Mouse (Mus musculus) cerebellum, postnatal 25 days (tissue): ENCODE measurements around the gene H2-Eb1.
A peak's percentile ranks its signal among the peaks of the same experiment; 100 is the strongest.

Source experiments
- DNase-seq, 2 experiments: peaks; one replicate each; pipeline ENCODE4 v3.0.0; 2021; ENCODE audit warnings: mixed read lengths in 2 of 2

The H2-Eb1 gene

GRCm38 (mm10) chr17:34325436-34325835, 19.8 kb downstream of the H2-Eb1 start, which contains the start of gene H2-Eb2:
Gene H2-Eb2, plus strand, starts transcription at chr17:34325665.
- DNase-seq = no peak

- no peak for DNase-seq
Observed at GRCm38 (mm10) chr17:34326373-34326772, 20.7 kb downstream of the H2-Eb1 start.

GRCm38 (mm10) chr17:34329807-34330206, 24.1 kb downstream of the H2-Eb1 start:
- DNase-seq = no peak

GRCm38 (mm10) chr17:34331200-34331599, 25.5 kb downstream of the H2-Eb1 start:
- DNase-seq = no peak

GRCm38 (mm10) chr17:34340619-34341402, 35.1 kb downstream of the H2-Eb1 start:
- DNase-seq = no peak

GRCm38 (mm10) chr17:34344882-34345281, 39.2 kb downstream of the H2-Eb1 start:
- DNase-seq = no peak

- no peak for DNase-seq
Observed at GRCm38 (mm10) chr17:34345486-34345885, 39.8 kb downstream of the H2-Eb1 start.

GRCm38 (mm10) chr17:34346041-34346440, 40.4 kb downstream of the H2-Eb1 start:
- no peak for DNase-seq

- peak; percentile 23 to 40 for DNase-seq
Observed at GRCm38 (mm10) chr17:34347606-34348308, 42.1 kb downstream of the H2-Eb1 start.

- DNase-seq = peak; percentile 65 to 84
Observed at GRCm38 (mm10) chr17:34349429-34349828, 43.8 kb downstream of the H2-Eb1 start.

- DNase-seq = no peak
Observed at GRCm38 (mm10) chr17:34354539-34354938, 48.9 kb downstream of the H2-Eb1 start, which contains the start of gene Btnl2. Gene Btnl2, plus strand, starts transcription at chr17:34354822.

GRCm38 (mm10) chr17:34354940-34355339, 49.3 kb downstream of the H2-Eb1 start:
- DNase-seq = no peak

GRCm38 (mm10) chr17:34362954-34363546, 57.4 kb downstream of the H2-Eb1 start:
- no peak for DNase-seq

- DNase-seq = no peak
Observed at GRCm38 (mm10) chr17:34363676-34364310, 58.1 kb downstream of the H2-Eb1 start.

GRCm38 (mm10) chr17:34365031-34365430, 59.4 kb downstream of the H2-Eb1 start:
- DNase-seq = no peak
